Mouse (Mus musculus) liver, embryonic 13.5 days (tissue): Measurements from ENCODE around the gene Cxcl3. TPM values are rescaled to one million over a fixed set of nuclear protein-coding genes. Genes with fewer than 3 reads are reported as not detected.

Experiments used
- ATAC-seq: fragments of 200-750 bp; cut with Nextera tagmentation; 2 replicates; pipeline ENCODE4 v1.8.0; 2017; ENCODE audit warnings: low read depth, mild to moderate bottlenecking, moderate number of reproducible peaks, moderate library complexity
- DNase-seq: peaks from one replicate; pipeline ENCODE4 v3.0.0; 2022
- H3K27ac ChIP-seq: fragments of 300-500 bp; sonication (generic); 2 replicates; pipeline ENCODE4 v1.5.1; 2015; ENCODE audit warnings: moderate library complexity, mild to moderate bottlenecking, inconsistent platforms
- H3K27me3 ChIP-seq: fragments of 300-500 bp; sonication (generic); 2 replicates; pipeline ENCODE4 v1.6.1; 2015; ENCODE audit warnings: mild to moderate bottlenecking, inconsistent platforms
- H3K36me3 ChIP-seq: fragments of 300-500 bp; sonication (generic); 2 replicates; pipeline ENCODE4 v1.6.1; 2015; ENCODE audit warnings: mild to moderate bottlenecking, inconsistent platforms
- H3K4me1 ChIP-seq: fragments of 300-500 bp; sonication (generic); replicated peaks from 2 replicates; pipeline ENCODE4 v1.6.1; 2015; ENCODE audit warnings: inconsistent platforms
- H3K4me2 ChIP-seq: fragments of 300-500 bp; sonication (generic); 2 replicates; pipeline ENCODE4 v1.6.1; 2015; ENCODE audit warnings: inconsistent platforms, mild to moderate bottlenecking, moderate library complexity
- H3K4me3 ChIP-seq: fragments of 300-500 bp; sonication (generic); replicated peaks from 2 replicates; pipeline ENCODE4 v1.5.1; 2015; ENCODE audit warnings: mild to moderate bottlenecking, inconsistent platforms
- H3K9ac ChIP-seq: fragments of 300-500 bp; sonication (generic); 2 replicates; pipeline ENCODE4 v1.6.1; 2015; ENCODE audit warnings: mild to moderate bottlenecking, inconsistent platforms
- H3K9me3 ChIP-seq: fragments of 300-500 bp; sonication (generic); replicated peaks from 2 replicates; pipeline ENCODE4 v1.6.1; 2016; ENCODE audit warnings: inconsistent platforms
- WGBS: fragments of 180-500 bp; shearing (Covaris S2); methylation state at CpG from one replicate; pipeline ENCODE4 v1.1.7; 2015; ENCODE audit not compliant: insufficient replicate concordance; 5-methylcytosine and 5-hydroxymethylcytosine counted together
- polyA plus RNA-seq: library from polyadenylated mRNA; unstranded; fragments of >200 nt; fragmentation: Nextera tagmentation; extraction: Ambion mirVana; gene quantifications from 2 replicates; pipeline ENCODE4 v1.2.1, GENCODE M21; 2015

Gene Cxcl3
- polyA plus RNA-seq, 1 experiment from 2014 or later, result not detected

- H3K9me3 ChIP-seq, result no peaks in the 10 kb centered on the region
- ATAC-seq (no peak), DNase-seq (no peak)
- WGBS, result 41% methylated on average over 3 of the region's 3 CpGs
- no peak within 1 kb of the TSS for H3K9ac ChIP-seq
- no peak within 1 kb of the TSS for H3K4me2 ChIP-seq
- 0 out of 2 replicates have a peak, but pooled peaks cover 7% of the 10 kb centered on the region for H3K4me1 ChIP-seq
- H3K36me3 ChIP-seq, result no peaks in the 10 kb centered on the region
- H3K4me3 ChIP-seq, result no peak within 1 kb of the TSS
- no peak within 1 kb of the TSS for H3K27ac ChIP-seq
- H3K27me3 ChIP-seq, result no peaks in the 10 kb centered on the region
Observed at GRCm38 (mm10) chr5:90768218-90768617, 17.7 kb upstream of the Cxcl3 start, which contains the start of gene Ppbp. Gene Ppbp, plus strand, starts transcription at chr5:90768518.

- H3K9me3 ChIP-seq, result no peaks in the 10 kb centered on the region
- no peaks in the 10 kb centered on the region for H3K36me3 ChIP-seq
- no peak overlapping the region for H3K4me2 ChIP-seq
- 0 out of 2 replicates have a peak, but pooled peaks cover 12% of the 10 kb centered on the region for H3K4me1 ChIP-seq
- no peaks in the 10 kb centered on the region for H3K27me3 ChIP-seq
- H3K27ac ChIP-seq, result no peak overlapping the region
- no peak overlapping the region for H3K4me3 ChIP-seq
- ATAC-seq (no peak), DNase-seq (no peak)
- 36% methylated on average over 3 of the region's 3 CpGs for WGBS
- no peak overlapping the region for H3K9ac ChIP-seq
Observed at GRCm38 (mm10) chr5:90771369-90771768, 14.5 kb upstream of the Cxcl3 start.

GRCm38 (mm10) chr5:90771880-90772653, 13.8 kb upstream of the Cxcl3 start, which contains the start of gene Pf4:
Gene Pf4, plus strand, starts transcription at chr5:90772435.
- Histone ChIP-seq H3K4me1 (0 out of 2 replicates have a peak, but pooled peaks cover 12% of the 10 kb centered on the region), H3K9me3 (no peaks in the 10 kb centered on the region), H3K4me3 (0 out of 2 replicates have a peak within 1 kb of the TSS, but pooled peaks have one; percentile 8), H3K27ac (no peak within 1 kb of the TSS), H3K36me3 (no peaks in the 10 kb centered on the region), H3K4me2 (no peak within 1 kb of the TSS), H3K9ac (no peak within 1 kb of the TSS), H3K27me3 (no peaks in the 10 kb centered on the region)
- WGBS, result 15% methylated on average over 16 of the region's 16 CpGs
- ATAC-seq (peak; percentile 44; the same call in 1 of the 2 replicates), DNase-seq (no peak)

GRCm38 (mm10) chr5:90775562-90775961, 10.3 kb upstream of the Cxcl3 start:
- Histone ChIP-seq H3K27me3 (no peaks in the 10 kb centered on the region), H3K4me2 (no peak overlapping the region), H3K9ac (no peak overlapping the region), H3K9me3 (no peaks in the 10 kb centered on the region), H3K4me3 (no peak overlapping the region), H3K36me3 (no peaks in the 10 kb centered on the region), H3K4me1 (0 out of 2 replicates have a peak, but pooled peaks cover 12% of the 10 kb centered on the region), H3K27ac (no peak overlapping the region)
- 14% methylated on average over 5 of the region's 5 CpGs for WGBS
- DNase-seq, result peak; percentile 17
- peak; percentile 82 for ATAC-seq

GRCm38 (mm10) chr5:90777621-90778020, 8.3 kb upstream of the Cxcl3 start:
- WGBS, result 70% methylated on average over 10 of the region's 10 CpGs
- H3K36me3 ChIP-seq, result no peaks in the 10 kb centered on the region
- 0 out of 2 replicates have a peak, but pooled peaks cover 7% of the 10 kb centered on the region for H3K4me1 ChIP-seq
- no peak for DNase-seq
- no peak overlapping the region for H3K27ac ChIP-seq
- H3K27me3 ChIP-seq, result no peaks in the 10 kb centered on the region
- H3K9ac ChIP-seq, result no peak overlapping the region
- H3K4me2 ChIP-seq, result no peak overlapping the region
- no peak overlapping the region for H3K4me3 ChIP-seq
- no peaks in the 10 kb centered on the region for H3K9me3 ChIP-seq
- no peak for ATAC-seq

GRCm38 (mm10) chr5:90778856-90779255, 7.0 kb upstream of the Cxcl3 start:
- no peaks in the 10 kb centered on the region for H3K27me3 ChIP-seq
- no peaks in the 10 kb centered on the region for H3K9me3 ChIP-seq
- H3K4me3 ChIP-seq, result no peak overlapping the region
- H3K27ac ChIP-seq, result no peak overlapping the region
- no peak for ATAC-seq
- no peak for DNase-seq
- 55% methylated on average over 6 of the region's 6 CpGs for WGBS
- H3K9ac ChIP-seq, result no peak overlapping the region
- H3K4me2 ChIP-seq, result no peak overlapping the region
- H3K36me3 ChIP-seq, result no peaks in the 10 kb centered on the region
- H3K4me1 ChIP-seq, result 0 out of 2 replicates have a peak, but pooled peaks cover 5% of the 10 kb centered on the region

GRCm38 (mm10) chr5:90783697-90784096, 2.2 kb upstream of the Cxcl3 start:
- H3K4me1 ChIP-seq, result no peaks in the 10 kb centered on the region
- H3K27ac ChIP-seq, result no peak overlapping the region
- H3K4me3 ChIP-seq, result no peak overlapping the region
- H3K9me3 ChIP-seq, result no peaks in the 10 kb centered on the region
- 74% methylated on average over 3 of the region's 3 CpGs for WGBS
- DNase-seq (no peak), ATAC-seq (no peak)
- no peaks in the 10 kb centered on the region for H3K27me3 ChIP-seq
- no peak overlapping the region for H3K4me2 ChIP-seq
- no peaks in the 10 kb centered on the region for H3K36me3 ChIP-seq
- no peak overlapping the region for H3K9ac ChIP-seq

- no peaks in the 10 kb centered on the region for H3K36me3 ChIP-seq
- H3K9ac ChIP-seq, result no peak overlapping the region
- H3K9me3 ChIP-seq, result no peaks in the 10 kb centered on the region
- no peak for DNase-seq
- H3K27me3 ChIP-seq, result no peaks in the 10 kb centered on the region
- no peak overlapping the region for H3K4me2 ChIP-seq
- no peak overlapping the region for H3K27ac ChIP-seq
- no peak for ATAC-seq
- H3K4me1 ChIP-seq, result no peaks in the 10 kb centered on the region
- WGBS, result 51% methylated on average over 4 of the region's 4 CpGs
- H3K4me3 ChIP-seq, result no peak overlapping the region
Observed at GRCm38 (mm10) chr5:90788114-90788513, 2.2 kb downstream of the Cxcl3 start.

GRCm38 (mm10) chr5:90789306-90790073, 3.6 kb downstream of the Cxcl3 start:
- H3K4me1 ChIP-seq, result no peaks in the 10 kb centered on the region
- H3K9ac ChIP-seq, result no peak overlapping the region
- no peaks in the 10 kb centered on the region for H3K9me3 ChIP-seq
- H3K27ac ChIP-seq, result no peak overlapping the region
- DNase-seq (no peak), ATAC-seq (no peak)
- 27% methylated on average over 11 of the region's 11 CpGs for WGBS
- H3K4me2 ChIP-seq, result no peak overlapping the region
- no peaks in the 10 kb centered on the region for H3K36me3 ChIP-seq
- no peak overlapping the region for H3K4me3 ChIP-seq
- no peaks in the 10 kb centered on the region for H3K27me3 ChIP-seq

GRCm38 (mm10) chr5:90790074-90790502, 4.2 kb downstream of the Cxcl3 start:
- H3K27me3 ChIP-seq, result no peaks in the 10 kb centered on the region
- no peaks in the 10 kb centered on the region for H3K4me1 ChIP-seq
- 23% methylated on average over 8 of the region's 8 CpGs for WGBS
- DNase-seq (no peak), ATAC-seq (no peak)
- no peaks in the 10 kb centered on the region for H3K9me3 ChIP-seq
- H3K4me3 ChIP-seq, result no peak overlapping the region
- no peaks in the 10 kb centered on the region for H3K36me3 ChIP-seq
- H3K9ac ChIP-seq, result no peak overlapping the region
- H3K4me2 ChIP-seq, result no peak overlapping the region
- no peak overlapping the region for H3K27ac ChIP-seq

- Histone ChIP-seq H3K36me3 (no peaks in the 10 kb centered on the region), H3K4me3 (no peak within 1 kb of the TSS), H3K4me2 (no peak within 1 kb of the TSS), H3K4me1 (no peaks in the 10 kb centered on the region), H3K27me3 (no peaks in the 10 kb centered on the region), H3K9me3 (no peaks in the 10 kb centered on the region), H3K27ac (no peak within 1 kb of the TSS), H3K9ac (no peak within 1 kb of the TSS)
- 49% methylated on average over 5 of the region's 5 CpGs for WGBS
- ATAC-seq (no peak), DNase-seq (no peak)
Observed at GRCm38 (mm10) chr5:90794195-90794625, 8.3 kb downstream of the Cxcl3 start, which contains the start of gene Cxcl15. Gene Cxcl15, plus strand, starts transcription at chr5:90794534.
